Mouse (Mus musculus) ES-E14 (cell line): ENCODE measurements at regions not wholly inside any gene's neighbourhood (a gene's known extent, or its start where the extent isn't known, plus 50 kb on each side); places are given as distances from the start of the nearest gene placed in this dataset.
A peak's percentile ranks its signal among the peaks of the same experiment; 100 is the strongest.

Experiments used
- DNase-seq: peaks from one replicate; pipeline ENCODE4 v3.0.0-alpha.2; 2013; ENCODE audit warnings: low read depth, low spot score
- H3K27ac ChIP-seq: 2 replicates; pipeline ENCODE4 v1.5.1; 2012; ENCODE audit warnings: low read depth, mild to moderate bottlenecking, low read length, moderate library complexity, mixed read lengths; ENCODE audit not compliant: poor library complexity, insufficient read depth, severe bottlenecking
- H3K36me3 ChIP-seq: 2 replicates; pipeline ENCODE4 v1.6.1; 2012; ENCODE audit warnings: mild to moderate bottlenecking, low read length, moderate library complexity, mixed read lengths; ENCODE audit not compliant: control insufficient read depth, poor library complexity, insufficient read depth, severe bottlenecking
- H3K4me1 ChIP-seq, 2 experiments: fragments of 150-350 bp in 1 of 2; sonication (generic) in 1 of 2; 2 replicates each; pipeline ENCODE4 v1.6.1; 2012; ENCODE audit warnings: low read length in 2 of 2, mild to moderate bottlenecking in 1 of 2, mixed read lengths in 1 of 2; ENCODE audit not compliant: control insufficient read depth in 2 of 2, insufficient read depth in 2 of 2, poor library complexity in 1 of 2
- H3K4me3 ChIP-seq, 2 experiments: fragments of 150-350 bp in 1 of 2; sonication (generic) in 1 of 2; 2 replicates each; pipeline ENCODE4 v1.5.1; 2012; ENCODE audit warnings: low read length in 2 of 2, low read depth in 1 of 2, mild to moderate bottlenecking in 1 of 2, mixed read lengths in 1 of 2; ENCODE audit not compliant: insufficient read depth in 1 of 2, poor library complexity in 1 of 2, severe bottlenecking in 1 of 2
- H3K9ac ChIP-seq: 2 replicates; pipeline ENCODE4 v1.6.1; 2012; ENCODE audit warnings: low read depth, mild to moderate bottlenecking, low read length, mixed read lengths; ENCODE audit not compliant: poor library complexity, insufficient read depth, severe bottlenecking
- H3K9me3 ChIP-seq: fragments of 150-350 bp; sonication (generic); 2 replicates; pipeline ENCODE4 v1.6.1; 2012; ENCODE audit warnings: low read depth, mild to moderate bottlenecking, low read length; ENCODE audit not compliant: control insufficient read depth, insufficient read depth
- CHD2 ChIP-seq: IDR thresholded peaks from 2 replicates; pipeline ENCODE4 v1.6.1; 2014; ENCODE audit warnings: mild to moderate bottlenecking, low read depth, low read length, inconsistent platforms
- HCFC1 ChIP-seq: IDR thresholded peaks from 2 replicates; pipeline ENCODE4 v1.6.1; 2012; ENCODE audit warnings: low read length, inconsistent platforms, borderline replicate concordance; ENCODE audit not compliant: insufficient read depth
- MAFK ChIP-seq: IDR thresholded peaks from 2 replicates; pipeline ENCODE4 v1.6.1; 2014; ENCODE audit warnings: mild to moderate bottlenecking, low read depth, low read length, inconsistent platforms; ENCODE audit not compliant: insufficient read depth
- ZC3H11A ChIP-seq: IDR thresholded peaks from 2 replicates; pipeline ENCODE4 v1.6.1; 2012; ENCODE audit warnings: low read depth, mild to moderate bottlenecking, inconsistent platforms, low read length, borderline replicate concordance
- ZNF384 ChIP-seq: IDR thresholded peaks from 2 replicates; pipeline ENCODE4 v1.6.1; 2012; ENCODE audit warnings: low read depth, low read length, inconsistent platforms
- in situ Hi-C, 2 experiments: fragments of 600-800 bp; cut with MboI; formaldehyde crosslinking; loops; one replicate each; pipeline ENCODE4 v1.15.1; 2025; ENCODE audit warnings: low sequenced_read_pairs in 2 of 2, inconsistent platforms in 1 of 2; ENCODE audit not compliant: unreplicated experiment in 2 of 2

GRCm38 (mm10) chr13:59363428-59363827 lies 221.6 kb downstream of the Agtpbp1 start:
- in situ Hi-C loops: loop anchor here in 1 of 2 experiments (25.0 kb wide), 1 partner anchor 726 kb away; no protein-coding TSS in a partner anchor

GRCm38 (mm10) chr13:59361323-59361722 lies 223.7 kb downstream of the Agtpbp1 start:
- Histone ChIP-seq H3K9me3 (no peaks in the 10 kb centered on the region), H3K4me3 (no peak overlapping the region), H3K27ac (no peak overlapping the region), H3K9ac (no peak overlapping the region), H3K4me1 (0 out of 4 replicates have a peak, but pooled peaks cover 0 to 3% of the 10 kb centered on the region in 2 experiments), H3K36me3 (no peaks in the 10 kb centered on the region)
- DNase-seq: no peak
- in situ Hi-C loops: loop anchor here in 1 of 2 experiments (25.0 kb wide), 1 partner anchor 724 kb away; no protein-coding TSS in a partner anchor
- TF ChIP-seq ZC3H11A (no peak), MAFK (no peak), ZNF384 (no peak), CHD2 (no peak), HCFC1 (no peak)

More at GRCm38 (mm10) chr13:59363428-59363827, 221.6 kb downstream of the Agtpbp1 start:
- Histone ChIP-seq H3K4me1 (no peaks in the 10 kb centered on the region), H3K9me3 (no peaks in the 10 kb centered on the region), H3K4me3 (no peak overlapping the region), H3K27ac (no peak overlapping the region), H3K36me3 (no peaks in the 10 kb centered on the region), H3K9ac (no peak overlapping the region)
- no peak for TF ChIP-seq CHD2
- TF ChIP-seq ZNF384: peak; percentile 75; the same call in 1 of the 2 replicates
- TF ChIP-seq ZC3H11A: no peak
- no peak for TF ChIP-seq MAFK
- TF ChIP-seq HCFC1: no peak
- no peak for DNase-seq

GRCm38 (mm10) chr13:59360026-59360425 lies 225.0 kb downstream of the Agtpbp1 start:
- DNase-seq: no peak
- no peaks in the 10 kb centered on the region for H3K36me3 ChIP-seq
- in situ Hi-C loops: loop anchor here in 1 of 2 experiments (25.0 kb wide), 1 partner anchor 723 kb away; no protein-coding TSS in a partner anchor
- 0 out of 4 replicates have a peak, but pooled peaks cover 0 to 3% of the 10 kb centered on the region in 2 experiments for H3K4me1 ChIP-seq
- no peak overlapping the region for H3K4me3 ChIP-seq
- H3K9ac ChIP-seq: no peak overlapping the region
- TF ChIP-seq CHD2 (no peak), ZC3H11A (no peak), HCFC1 (no peak), ZNF384 (no peak), MAFK (no peak)
- no peak overlapping the region for H3K27ac ChIP-seq
- H3K9me3 ChIP-seq: no peaks in the 10 kb centered on the region

- H3K9me3 ChIP-seq: no peaks in the 10 kb centered on the region
Measured at GRCm38 (mm10) chr13:59358421-59358820, 226.6 kb downstream of the Agtpbp1 start.

More at GRCm38 (mm10) chr13:59358421-59358820, 226.6 kb downstream of the Agtpbp1 start:
- no peak for TF ChIP-seq ZNF384
- no peak for TF ChIP-seq MAFK
- no peak for TF ChIP-seq CHD2
- TF ChIP-seq ZC3H11A: no peak
- TF ChIP-seq HCFC1: no peak
- Histone ChIP-seq H3K36me3 (no peaks in the 10 kb centered on the region), H3K4me3 (no peak overlapping the region), H3K27ac (no peak overlapping the region), H3K9ac (no peak overlapping the region), H3K4me1 (peaks cover 0 to 3% of the 10 kb centered on the region in 2 experiments; a peak in 1 of 4 replicates)
- DNase-seq: no peak
- in situ Hi-C loops: loop anchor here in 1 of 2 experiments (25.0 kb wide), 1 partner anchor 721 kb away; no protein-coding TSS in a partner anchor
